Mouse (Mus musculus): ENCODE measurements at regions not wholly inside any gene's neighbourhood (a gene's known extent, or its start where the extent isn't known, plus 50 kb on each side); places are given as distances from the start of the nearest gene placed in this dataset.

- WGBS: 87% methylated on average over 2 of the region's 2 CpGs
- no peak overlapping the region for H3K27ac ChIP-seq (replicated peaks; ENCODE audit: low read depth, low read length)
Measured at GRCm38 (mm10) chr10:37799397-37799796, 660.7 kb upstream of the Marcks start.

DNA sequence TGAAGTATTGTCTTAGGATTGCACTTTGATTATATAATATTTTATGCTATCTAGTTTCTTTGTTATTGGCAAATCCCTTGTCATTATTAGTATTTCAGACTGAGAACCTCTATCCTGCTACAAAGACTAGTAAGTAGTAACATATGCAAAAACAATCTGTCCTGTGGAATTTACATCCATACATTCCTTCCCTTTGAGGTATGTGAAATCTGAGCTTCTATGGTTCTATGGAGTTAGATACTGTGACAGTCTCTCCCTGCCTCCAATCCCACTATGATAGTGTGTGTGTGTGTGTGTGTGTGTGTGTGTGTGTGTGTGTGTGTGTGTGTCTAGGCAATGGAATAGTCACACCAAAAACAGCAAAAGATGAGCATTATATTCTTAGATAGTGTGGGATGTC is 659.6 kb upstream of the Marcks start:
- no peak overlapping the region; the same call in 1 of the 2 replicates for H3K27ac ChIP-seq (replicated peaks; ENCODE audit: low read depth, low read length)
- H3K4me1 ChIP-seq (ENCODE audit: control insufficient read depth, insufficient read depth, low read length): no peaks in the 10 kb centered on the region
- DNase-seq (ENCODE audit: low spot score) (peak; percentile 72), ATAC-seq (replicated peaks; ENCODE audit: insufficient number of reproducible peaks, low FRiP score, low TSS enrichment, low read depth) (no peak)
- no peaks in the 10 kb centered on the region for H3K27me3 ChIP-seq (ENCODE audit: control insufficient read depth, insufficient read depth, low read length)
- no peaks in the 10 kb centered on the region for H3K36me3 ChIP-seq (replicated peaks; ENCODE audit: control insufficient read depth, insufficient read depth, low read depth, low read length)
- no peak overlapping the region for H3K4me3 ChIP-seq (ENCODE audit: low read depth, low read length)
- H3K9me3 ChIP-seq (replicated peaks; ENCODE audit: control insufficient read depth, low read length): no peaks in the 10 kb centered on the region
- H3K9ac ChIP-seq (replicated peaks; ENCODE audit: low read length): no peak overlapping the region
- no peak overlapping the region for H3K4me2 ChIP-seq (ENCODE audit: low read depth, low read length)

More at GRCm38 (mm10) chr10:37799397-37799796, 660.7 kb upstream of the Marcks start:
- H3K27me3 ChIP-seq (ENCODE audit: control insufficient read depth, insufficient read depth, low read length): no peaks in the 10 kb centered on the region
- no peak overlapping the region for H3K9ac ChIP-seq (replicated peaks; ENCODE audit: low read length)
- H3K4me2 ChIP-seq (ENCODE audit: low read depth, low read length): no peak overlapping the region
- no peak overlapping the region for H3K4me3 ChIP-seq (ENCODE audit: low read depth, low read length)
- ATAC-seq (replicated peaks; ENCODE audit: insufficient number of reproducible peaks, low FRiP score, low TSS enrichment, low read depth) (no peak), DNase-seq (ENCODE audit: low spot score) (no peak)
- no peaks in the 10 kb centered on the region for H3K9me3 ChIP-seq (replicated peaks; ENCODE audit: control insufficient read depth, low read length)
- H3K4me1 ChIP-seq (ENCODE audit: control insufficient read depth, insufficient read depth, low read length): no peaks in the 10 kb centered on the region
- no peaks in the 10 kb centered on the region for H3K36me3 ChIP-seq (replicated peaks; ENCODE audit: control insufficient read depth, insufficient read depth, low read depth, low read length)

GRCm38 (mm10) chr10:37797701-37798100 is 659.0 kb upstream of the Marcks start:
- Histone ChIP-seq H3K27me3 (ENCODE audit: control insufficient read depth, insufficient read depth, low read length) (no peaks in the 10 kb centered on the region), H3K9ac (replicated peaks; ENCODE audit: low read length) (no peak overlapping the region), H3K4me3 (ENCODE audit: low read depth, low read length) (no peak overlapping the region), H3K27ac (replicated peaks; ENCODE audit: low read depth, low read length) (no peak overlapping the region), H3K4me1 (ENCODE audit: control insufficient read depth, insufficient read depth, low read length) (no peaks in the 10 kb centered on the region), H3K36me3 (replicated peaks; ENCODE audit: control insufficient read depth, insufficient read depth, low read depth, low read length) (no peaks in the 10 kb centered on the region), H3K9me3 (replicated peaks; ENCODE audit: control insufficient read depth, low read length) (no peaks in the 10 kb centered on the region), H3K4me2 (ENCODE audit: low read depth, low read length) (no peak overlapping the region)
- ATAC-seq (replicated peaks; ENCODE audit: insufficient number of reproducible peaks, low FRiP score, low TSS enrichment, low read depth) (no peak), DNase-seq (ENCODE audit: low spot score) (peak; percentile 24)
- 40% methylated on average over 5 of the region's 5 CpGs for WGBS

DNA sequence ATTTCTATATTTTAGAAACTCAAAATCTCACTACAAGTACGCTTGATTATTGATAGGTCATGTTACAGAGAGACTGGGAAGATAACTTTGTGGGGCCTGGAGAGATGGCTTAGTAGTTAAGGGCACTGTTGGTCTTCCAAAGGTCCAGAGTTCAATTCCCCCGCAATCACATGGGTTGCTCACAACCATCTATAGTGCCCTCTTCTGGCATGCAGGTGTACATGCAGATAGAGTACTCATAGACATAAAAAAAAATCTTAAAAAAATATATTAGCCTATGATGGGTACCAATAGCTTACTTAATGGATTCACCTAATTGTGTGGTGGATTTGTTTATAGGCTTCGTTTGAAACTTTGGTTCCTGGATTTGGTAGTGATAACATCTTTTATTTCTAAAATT is 654.2 kb upstream of the Marcks start:
- Histone ChIP-seq H3K27ac (replicated peaks; ENCODE audit: low read depth, low read length) (no peak overlapping the region), H3K9me3 (replicated peaks; ENCODE audit: control insufficient read depth, low read length) (no peaks in the 10 kb centered on the region), H3K4me3 (ENCODE audit: low read depth, low read length) (no peak overlapping the region), H3K4me1 (ENCODE audit: control insufficient read depth, insufficient read depth, low read length) (no peaks in the 10 kb centered on the region), H3K4me2 (ENCODE audit: low read depth, low read length) (no peak overlapping the region), H3K27me3 (ENCODE audit: control insufficient read depth, insufficient read depth, low read length) (no peaks in the 10 kb centered on the region), H3K9ac (replicated peaks; ENCODE audit: low read length) (no peak overlapping the region), H3K36me3 (replicated peaks; ENCODE audit: control insufficient read depth, insufficient read depth, low read depth, low read length) (no peaks in the 10 kb centered on the region)
- DNase-seq (ENCODE audit: low spot score): no peak
- no peak for ATAC-seq (replicated peaks; ENCODE audit: insufficient number of reproducible peaks, low FRiP score, low TSS enrichment, low read depth)
- 74% methylated on average over 3 of the region's 3 CpGs for WGBS

DNA sequence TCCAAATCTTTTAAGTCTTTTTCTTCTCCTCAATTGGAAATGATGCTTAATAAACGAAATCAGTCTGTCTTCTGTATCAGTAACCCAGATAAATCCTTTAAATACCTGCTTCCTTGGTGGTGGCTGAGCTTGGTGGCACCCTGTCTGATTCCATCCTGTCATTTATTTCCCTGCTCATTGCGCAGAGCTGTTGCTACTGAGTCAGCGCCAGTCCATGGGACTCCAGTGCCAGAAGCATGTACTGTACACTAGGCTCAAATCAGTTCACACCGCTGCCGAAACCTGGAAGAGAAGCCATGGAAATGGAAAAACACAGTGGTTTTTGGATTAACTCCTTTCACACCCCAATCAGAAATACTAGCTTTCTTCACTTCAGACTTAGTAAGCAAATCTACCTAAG is 649.3 kb upstream of the Marcks start:
- no peak for ATAC-seq (replicated peaks; ENCODE audit: insufficient number of reproducible peaks, low FRiP score, low TSS enrichment, low read depth)
- 85% methylated on average over 5 of the region's 5 CpGs for WGBS
- no peaks in the 10 kb centered on the region for H3K36me3 ChIP-seq (replicated peaks; ENCODE audit: control insufficient read depth, insufficient read depth, low read depth, low read length)
- no peak overlapping the region for H3K4me3 ChIP-seq (ENCODE audit: low read depth, low read length)
- H3K27ac ChIP-seq (replicated peaks; ENCODE audit: low read depth, low read length): no peak overlapping the region
- H3K4me2 ChIP-seq (ENCODE audit: low read depth, low read length): no peak overlapping the region
- H3K9me3 ChIP-seq (replicated peaks; ENCODE audit: control insufficient read depth, low read length): no peaks in the 10 kb centered on the region
- no peak for DNase-seq (ENCODE audit: low spot score)
- H3K27me3 ChIP-seq (ENCODE audit: control insufficient read depth, insufficient read depth, low read length): no peaks in the 10 kb centered on the region
- H3K4me1 ChIP-seq (ENCODE audit: control insufficient read depth, insufficient read depth, low read length): no peaks in the 10 kb centered on the region
- H3K9ac ChIP-seq (replicated peaks; ENCODE audit: low read length): no peak overlapping the region

- no peak overlapping the region for H3K4me3 ChIP-seq (ENCODE audit: low read depth, low read length)
- H3K27ac ChIP-seq (replicated peaks; ENCODE audit: low read depth, low read length): no peak overlapping the region
- H3K27me3 ChIP-seq (ENCODE audit: control insufficient read depth, insufficient read depth, low read length): no peaks in the 10 kb centered on the region
- 49% methylated on average over 2 of the region's 2 CpGs for WGBS
- no peak overlapping the region for H3K4me2 ChIP-seq (ENCODE audit: low read depth, low read length)
- H3K36me3 ChIP-seq (replicated peaks; ENCODE audit: control insufficient read depth, insufficient read depth, low read depth, low read length): no peaks in the 10 kb centered on the region
- ATAC-seq (replicated peaks; ENCODE audit: insufficient number of reproducible peaks, low FRiP score, low TSS enrichment, low read depth): no peak
- no peak overlapping the region for H3K9ac ChIP-seq (replicated peaks; ENCODE audit: low read length)
- no peaks in the 10 kb centered on the region for H3K9me3 ChIP-seq (replicated peaks; ENCODE audit: control insufficient read depth, low read length)
- H3K4me1 ChIP-seq (ENCODE audit: control insufficient read depth, insufficient read depth, low read length): no peaks in the 10 kb centered on the region
- no peak for DNase-seq (ENCODE audit: low spot score)
Measured at GRCm38 (mm10) chr10:37779383-37780302, 640.9 kb upstream of the Marcks start.

DNA sequence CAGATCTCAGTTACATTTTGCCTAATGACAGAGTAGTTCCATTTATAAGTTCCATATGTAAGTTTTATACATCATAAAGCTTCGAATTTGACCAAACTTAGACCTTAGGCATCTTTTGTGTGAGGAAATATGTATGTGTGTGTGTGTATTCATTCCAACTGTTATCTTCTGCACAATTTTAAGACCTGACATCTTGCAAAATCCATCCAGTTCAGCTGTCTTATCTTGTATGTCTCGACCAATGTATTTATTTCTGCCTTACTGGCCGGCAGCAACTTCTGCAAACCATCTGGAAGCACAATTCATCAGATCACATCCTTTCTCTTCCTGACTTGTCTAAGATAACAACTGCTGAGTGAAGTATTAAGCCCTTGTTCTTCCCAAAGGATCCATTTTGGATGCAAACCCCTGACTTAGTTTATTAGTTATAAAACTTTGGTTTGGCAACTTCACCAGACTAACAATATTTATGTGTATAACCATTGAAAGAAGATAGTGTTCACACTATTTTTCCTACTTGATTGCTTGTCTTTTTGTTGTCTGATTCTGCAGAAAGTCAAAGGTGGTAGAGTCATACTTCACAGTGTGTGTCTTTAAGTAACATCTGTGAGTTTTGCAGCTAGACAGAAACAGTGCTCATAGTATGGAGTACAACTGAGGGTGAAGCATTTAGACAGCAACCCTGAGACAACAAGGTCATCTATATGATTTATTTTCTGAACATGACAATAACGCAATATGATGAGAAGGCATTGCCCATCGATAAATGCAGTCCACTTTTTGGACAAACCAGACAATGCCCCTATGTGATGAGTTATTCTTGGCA is 622.0 kb upstream of the Marcks start:
- 73% methylated on average over 5 of the region's 5 CpGs for WGBS
- no peak overlapping the region for H3K4me3 ChIP-seq (ENCODE audit: low read depth, low read length)

DNA sequence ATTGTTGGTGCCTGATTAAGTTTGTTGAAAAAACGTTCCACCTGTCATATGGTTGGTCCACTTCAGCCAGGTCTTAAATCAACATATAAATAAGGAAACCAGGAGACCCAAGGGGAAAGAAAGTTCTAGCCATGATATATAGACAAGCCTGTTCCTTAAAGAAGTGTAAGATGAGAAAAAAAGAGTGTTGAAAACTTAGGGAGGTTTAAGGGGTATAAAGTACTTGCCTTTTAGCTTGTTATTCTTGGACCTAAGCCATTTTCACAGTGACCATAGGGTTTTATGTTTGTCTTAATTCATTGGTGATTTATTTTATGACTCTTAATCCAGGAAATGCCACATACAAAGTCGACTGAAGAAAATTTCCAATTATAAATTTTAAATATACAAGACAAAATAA is 602.9 kb upstream of the Marcks start:
- no peaks in the 10 kb centered on the region for H3K4me1 ChIP-seq (ENCODE audit: control insufficient read depth, insufficient read depth, low read length)
- no peaks in the 10 kb centered on the region for H3K9me3 ChIP-seq (replicated peaks; ENCODE audit: control insufficient read depth, low read length)
- no peak overlapping the region for H3K9ac ChIP-seq (replicated peaks; ENCODE audit: low read length)
- no peak overlapping the region for H3K4me2 ChIP-seq (ENCODE audit: low read depth, low read length)
- WGBS: 52% methylated on average over 2 of the region's 2 CpGs
- H3K27ac ChIP-seq (replicated peaks; ENCODE audit: low read depth, low read length): no peak overlapping the region
- no peak for ATAC-seq (replicated peaks; ENCODE audit: insufficient number of reproducible peaks, low FRiP score, low TSS enrichment, low read depth)
- no peaks in the 10 kb centered on the region for H3K36me3 ChIP-seq (replicated peaks; ENCODE audit: control insufficient read depth, insufficient read depth, low read depth, low read length)
- no peak for DNase-seq (ENCODE audit: low spot score)
- no peaks in the 10 kb centered on the region for H3K27me3 ChIP-seq (ENCODE audit: control insufficient read depth, insufficient read depth, low read length)
- no peak overlapping the region for H3K4me3 ChIP-seq (ENCODE audit: low read depth, low read length)

More for the DNA sequence above, 622.0 kb upstream of the Marcks start:
- no peaks in the 10 kb centered on the region for H3K36me3 ChIP-seq (replicated peaks; ENCODE audit: control insufficient read depth, insufficient read depth, low read depth, low read length)
- H3K4me1 ChIP-seq (ENCODE audit: control insufficient read depth, insufficient read depth, low read length): no peaks in the 10 kb centered on the region
- DNase-seq (ENCODE audit: low spot score) (no peak), ATAC-seq (replicated peaks; ENCODE audit: insufficient number of reproducible peaks, low FRiP score, low TSS enrichment, low read depth) (no peak)
- H3K9ac ChIP-seq (replicated peaks; ENCODE audit: low read length): no peak overlapping the region
- no peaks in the 10 kb centered on the region for H3K27me3 ChIP-seq (ENCODE audit: control insufficient read depth, insufficient read depth, low read length)
- no peak overlapping the region for H3K27ac ChIP-seq (replicated peaks; ENCODE audit: low read depth, low read length)
- H3K4me2 ChIP-seq (ENCODE audit: low read depth, low read length): no peak overlapping the region
- H3K9me3 ChIP-seq (replicated peaks; ENCODE audit: control insufficient read depth, low read length): no peaks in the 10 kb centered on the region
